Comparison of ENCODE assay signal across 7 mouse cellular contexts in the genomic region with DNA sequence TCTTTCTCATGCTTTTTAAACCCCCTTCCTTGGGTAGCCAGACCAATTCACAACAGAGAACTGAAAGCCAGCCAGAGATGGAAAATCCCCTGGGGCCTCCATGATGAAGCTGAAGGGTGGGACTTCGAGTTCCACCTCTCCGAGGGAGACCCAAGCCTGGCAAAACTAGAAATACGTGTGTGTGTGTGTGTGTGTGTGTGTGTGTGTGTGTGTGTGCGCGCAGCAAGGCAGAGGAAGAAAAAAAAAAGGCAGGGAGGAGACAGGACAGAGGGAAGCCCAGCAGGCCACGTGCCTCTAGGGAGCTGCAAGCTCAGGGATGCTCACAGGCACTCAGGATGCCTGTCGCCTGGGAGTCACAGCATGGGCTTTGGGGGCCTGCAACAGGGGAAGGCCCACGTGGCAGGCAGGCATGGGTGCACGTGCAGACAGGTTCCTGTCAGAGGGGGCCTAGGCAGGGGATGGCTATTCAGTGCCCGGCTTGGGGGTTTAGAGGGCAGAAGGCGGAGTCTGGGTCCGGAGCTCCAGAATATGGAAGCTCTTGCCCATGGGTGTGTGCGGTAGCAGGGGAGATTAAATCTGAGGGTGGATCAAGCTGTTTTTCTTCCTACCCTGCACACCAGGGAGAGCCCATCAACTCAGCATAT. TPM values are rescaled to one million over a fixed set of nuclear protein-coding genes. Genes with fewer than 3 reads are reported as not detected.
DNase-seq lines count a peak whose midpoint lies in the region; ATAC-seq and TF ChIP-seq lines count a peak whose summit lies in the region.

No protein-coding gene starts in this region.

- H3K4me2 ChIP-seq in lung, embryonic 14.5 days: peak overlapping the region; percentile 66
- H3K4me2 ChIP-seq in forebrain, embryonic 14.5 days (ENCODE audit: low read length): peak overlapping the region; percentile 72
- peak overlapping the region; percentile 57 for H3K4me2 ChIP-seq in midbrain, postnatal 0 days (ENCODE audit: low read depth, low read length, poor library complexity, severe bottlenecking)

- H3K27ac ChIP-seq in lung, embryonic 14.5 days (ENCODE audit: low read depth): peak overlapping the region; percentile 85
- H3K27ac ChIP-seq in bone marrow, adult 2 months (ENCODE audit: control insufficient read depth, insufficient read depth, low read depth, low read length, poor library complexity): peak overlapping the region; percentile 88
- peak overlapping the region; percentile 94 for H3K27ac ChIP-seq in forebrain, embryonic 14.5 days (ENCODE audit: low read depth, low read length)
- H3K27ac ChIP-seq in midbrain, postnatal 0 days (ENCODE audit: low read depth, low read length): peak overlapping the region; percentile 89

- H3K27me3 ChIP-seq in lung, embryonic 14.5 days (ENCODE audit: insufficient read depth, low read length): no peaks in the 10 kb centered on the region
- no peaks in the 10 kb centered on the region for H3K27me3 ChIP-seq in forebrain, embryonic 14.5 days (replicated peaks; ENCODE audit: control insufficient read depth, insufficient read depth, low read length)
- no peaks in the 10 kb centered on the region for H3K27me3 ChIP-seq in midbrain, postnatal 0 days (ENCODE audit: insufficient read depth, low read length)

- peak; percentile 57 for DNase-seq in lung, embryonic 14.5 days
- DNase-seq in lung, postnatal 25 days (ENCODE audit: low spot score): no peak
- DNase-seq in forebrain, embryonic 14.5 days (ENCODE audit: low spot score): peak; percentile 71
- peak; percentile 42 to 54 for DNase-seq in kidney, postnatal 36 days
- DNase-seq in midbrain, postnatal 0 days (ENCODE audit: low spot score): peak; percentile 67
- peak; percentile 50 to 74 for DNase-seq in thymus, postnatal 36 days

- H3K4me3 ChIP-seq in lung, embryonic 14.5 days (ENCODE audit: low read depth, low read length): peak overlapping the region; percentile 34
- peak overlapping the region; percentile 67 for H3K4me3 ChIP-seq in bone marrow, adult 2 months (replicated peaks; ENCODE audit: control insufficient read depth, low read depth, low read length)
- peak overlapping the region; percentile 37 for H3K4me3 ChIP-seq in forebrain, embryonic 14.5 days (ENCODE audit: low read depth, low read length)
- H3K4me3 ChIP-seq in midbrain, postnatal 0 days (ENCODE audit: low read depth, low read length): peak overlapping the region; percentile 38

- peaks cover 30% of the 10 kb centered on the region for H3K36me3 ChIP-seq in lung, embryonic 14.5 days (ENCODE audit: insufficient read depth)
- H3K36me3 ChIP-seq in forebrain, embryonic 14.5 days (ENCODE audit: control insufficient read depth, insufficient read depth, low read length): peaks cover 23% of the 10 kb centered on the region
- H3K36me3 ChIP-seq in midbrain, postnatal 0 days (ENCODE audit: insufficient read depth, low read length): peaks cover 18% of the 10 kb centered on the region

- TF ChIP-seq CTCF in lung, embryonic 14.5 days (IDR thresholded peaks at IDR 0.05; ENCODE audit: low read depth): no peak
- TF ChIP-seq CTCF in bone marrow, adult 2 months (IDR thresholded peaks at IDR 0.05; ENCODE audit: control insufficient read depth, insufficient read depth, low read length): no peak
- TF ChIP-seq CTCF in midbrain, postnatal 0 days (IDR thresholded peaks at IDR 0.05): no peak

- no peak for TF ChIP-seq POLR2A in bone marrow, adult 2 months (IDR thresholded peaks at IDR 0.05; ENCODE audit: borderline replicate concordance, control insufficient read depth, low read depth, low read length)

- WGBS in lung, embryonic 14.5 days: 9% methylated on average over 13 of the region's 13 CpGs
- 4% methylated on average over 13 of the region's 13 CpGs for WGBS in bone marrow, adult 2 months
- 7% methylated on average over 13 of the region's 13 CpGs for WGBS in forebrain, embryonic 14.5 days
- 10% methylated on average over 11 of the region's 13 CpGs for WGBS in midbrain, postnatal 0 days

- peak; percentile 16 for ATAC-seq in lung, embryonic 14.5 days (ENCODE audit: insufficient read depth)
- peak; percentile 43 for ATAC-seq in forebrain, embryonic 14.5 days
- peak; percentile 61; the same call in 1 of the 2 replicates for ATAC-seq in midbrain, postnatal 0 days (ENCODE audit: low FRiP score)

- H3K9ac ChIP-seq in lung, embryonic 14.5 days: peak overlapping the region; percentile 55
- peak overlapping the region; percentile 79 for H3K9ac ChIP-seq in forebrain, embryonic 14.5 days (ENCODE audit: low read length)
- peak overlapping the region; percentile 56 for H3K9ac ChIP-seq in midbrain, postnatal 0 days (replicated peaks; ENCODE audit: low read length, poor library complexity, severe bottlenecking)

- peaks cover 57% of the 10 kb centered on the region for H3K4me1 ChIP-seq in lung, embryonic 14.5 days (ENCODE audit: insufficient read depth)
- H3K4me1 ChIP-seq in bone marrow, adult 2 months (ENCODE audit: control insufficient read depth, insufficient read depth, low read length): peaks cover 36% of the 10 kb centered on the region
- peaks cover 45% of the 10 kb centered on the region for H3K4me1 ChIP-seq in forebrain, embryonic 14.5 days (ENCODE audit: control insufficient read depth, insufficient read depth, low read length)
- H3K4me1 ChIP-seq in midbrain, postnatal 0 days (ENCODE audit: insufficient read depth, low read length): peaks cover 18% of the 10 kb centered on the region

- no peaks in the 10 kb centered on the region for H3K9me3 ChIP-seq in lung, embryonic 14.5 days (ENCODE audit: low read depth, low read length)
- no peaks in the 10 kb centered on the region for H3K9me3 ChIP-seq in forebrain, embryonic 14.5 days (replicated peaks; ENCODE audit: control insufficient read depth, low read length)
- no peaks in the 10 kb centered on the region for H3K9me3 ChIP-seq in midbrain, postnatal 0 days (ENCODE audit: low read length)

RNA-seq across cellular contexts. Expression of a gene that starts 28.0 kb away (rescaled TPM):
- 0.68 and 0.79 TPM in 2 replicates for polyA plus RNA-seq in lung, embryonic 14.5 days (2014; fragmentation: Nextera tagmentation; extraction: Ambion mirVana)
- 1.8 and 2.8 TPM in 2 replicates for polyA plus RNA-seq in bone marrow, adult 2 months (2011; ENCODE audit: insufficient read depth, insufficient read length, low replicate concordance, missing spikeins)
- polyA plus RNA-seq in forebrain, embryonic 14.5 days (2014; fragmentation: Nextera tagmentation; extraction: Ambion mirVana): 4.1 and 6.0 TPM in 2 replicates
- total RNA-seq in midbrain, postnatal 0 days (2014; rRNA removed): 6.0 and 8.1 TPM in 2 replicates
- 8.2 and 8.9 TPM in 2 replicates for polyA plus RNA-seq in midbrain, postnatal 0 days (2015; fragmentation: Nextera tagmentation; extraction: Ambion mirVana)

RNA-seq across cellular contexts. Expression of a gene that starts 42.4 kb away (rescaled TPM):
- 11.3 and 12.3 TPM in 2 replicates for polyA plus RNA-seq in lung, embryonic 14.5 days (2014; fragmentation: Nextera tagmentation; extraction: Ambion mirVana)
- 12.5 and 20.0 TPM in 2 replicates for polyA plus RNA-seq in bone marrow, adult 2 months (2011; ENCODE audit: insufficient read depth, insufficient read length, low replicate concordance, missing spikeins)
- polyA plus RNA-seq in forebrain, embryonic 14.5 days (2014; fragmentation: Nextera tagmentation; extraction: Ambion mirVana): 3.2 and 3.4 TPM in 2 replicates
- total RNA-seq in midbrain, postnatal 0 days (2014; rRNA removed): 8.5 and 15.6 TPM in 2 replicates
- 2.0 and 3.0 TPM in 2 replicates for polyA plus RNA-seq in midbrain, postnatal 0 days (2015; fragmentation: Nextera tagmentation; extraction: Ambion mirVana)
